Mouse (Mus musculus): Measurements from ENCODE around the gene Tmem200b. TPM values are rescaled to one million over a fixed set of nuclear protein-coding genes. Genes with fewer than 3 reads are reported as not detected.

Tmem200b gene
- total RNA-seq (2012; rRNA removed) (not detected in 2 replicates), polyA plus RNA-seq (2012; ENCODE audit: insufficient read depth in 1 of 2, insufficient read length in 2 of 2, low read depth in 1 of 2, low replicate concordance in 2 of 2, missing spikeins in 1 of 2) (not detected)

DNA sequence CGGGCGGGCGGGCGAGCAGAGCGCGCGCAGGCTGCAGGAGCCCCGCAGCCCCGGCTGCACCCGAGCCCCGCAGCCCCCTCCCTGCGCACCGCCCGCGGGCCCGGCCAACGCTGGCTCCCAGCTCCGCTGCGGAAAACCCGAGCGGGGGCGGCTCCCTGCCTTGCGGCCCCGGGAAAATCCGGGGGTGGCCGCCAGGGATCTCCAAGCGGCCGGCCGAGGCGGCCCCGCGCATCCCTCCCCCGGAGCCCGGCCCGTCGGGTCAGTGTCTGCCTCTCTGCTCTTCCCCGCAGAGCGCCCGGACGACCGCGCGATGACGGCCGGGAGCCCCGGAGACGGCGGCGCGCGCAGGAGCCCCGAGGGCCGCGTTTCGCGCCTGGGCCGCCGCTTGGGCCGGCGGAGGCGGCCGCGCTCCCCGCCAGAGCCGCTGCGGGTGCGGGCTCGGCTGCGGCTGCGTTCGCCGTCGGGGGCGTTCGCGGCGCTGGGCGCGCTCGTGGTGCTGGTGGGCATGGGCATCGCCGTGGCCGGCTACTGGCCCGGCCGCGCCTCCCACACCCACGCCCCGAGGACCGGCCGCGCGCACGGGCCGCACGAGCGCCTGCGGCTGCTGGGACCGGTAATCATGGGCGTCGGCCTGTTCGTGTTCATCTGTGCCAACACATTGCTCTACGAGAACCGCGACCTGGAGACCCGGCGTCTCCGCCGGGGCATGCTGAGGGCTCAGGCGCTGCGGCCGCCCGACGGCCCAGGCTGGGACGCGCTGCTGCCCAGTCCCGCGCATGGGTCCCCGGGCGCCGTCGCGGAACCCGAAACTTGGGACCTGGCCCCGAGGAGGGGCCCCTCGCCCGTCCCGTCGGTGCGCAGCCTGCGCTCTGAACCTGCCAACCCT is at the start of gene Tmem200b:
Tmem200b (plus strand) TSS at position 311 of the 886 bp plus-strand sequence.
- peaks cover 0 to under 1% of the 10 kb centered on the region in 2 experiments; a peak in 1 of 4 replicates for H3K36me3 ChIP-seq (ENCODE audit: control insufficient read depth in 1 of 2, insufficient read depth in 2 of 2, low read length in 2 of 2)
- no peaks in the 10 kb centered on the region for H3K9me3 ChIP-seq (replicated peaks; ENCODE audit: insufficient read depth, low read length)
- DNase-seq (ENCODE audit: low read depth, low spot score) = no peak
- no peak within 1 kb of the TSS for H3K9ac ChIP-seq (ENCODE audit: control insufficient read depth, low read depth, low read length, poor library complexity, severe bottlenecking)
- TF ChIP-seq MAZ (IDR thresholded peaks at IDR 0.05; ENCODE audit: low read depth, low read length) = no peak
- no peak for TF ChIP-seq ZNF384 (IDR thresholded peaks at IDR 0.05; ENCODE audit: low read depth, low read length)
- TF ChIP-seq BHLHE40 (IDR thresholded peaks at IDR 0.05; ENCODE audit: borderline replicate concordance, low read depth, low read length) = no peak
- TF ChIP-seq ZMIZ1 (IDR thresholded peaks at IDR 0.05; ENCODE audit: low read depth, low read length) = no peak
- TF ChIP-seq E2F4 (IDR thresholded peaks at IDR 0.05; ENCODE audit: borderline replicate concordance, low read depth, low read length) = no peak
- TF ChIP-seq RAD21 (IDR thresholded peaks at IDR 0.05; ENCODE audit: low read depth, low read length) = no peak
- no peak for TF ChIP-seq NRF1 (IDR thresholded peaks at IDR 0.05; ENCODE audit: insufficient read depth, low read depth, low read length, poor library complexity, severe bottlenecking)
- no peak for TF ChIP-seq SIN3A (IDR thresholded peaks at IDR 0.05; ENCODE audit: low read length)
- no peak for TF ChIP-seq ELF1 (IDR thresholded peaks at IDR 0.05; ENCODE audit: low read depth, low read length)
- TF ChIP-seq CHD1 (IDR thresholded peaks at IDR 0.05; ENCODE audit: low read depth, low read length) = no peak
- no peak for TF ChIP-seq GABPA (IDR thresholded peaks at IDR 0.05; ENCODE audit: low read depth, low read length)
- no peak for TF ChIP-seq CTCF (IDR thresholded peaks at IDR 0.05 in 2 of 3, conservative IDR thresholded peaks at IDR 0.05 in 1 of 3; ENCODE audit: control insufficient read depth in 1 of 3, insufficient read depth in 1 of 3, low read depth in 2 of 3, low read length in 3 of 3, poor library complexity in 1 of 3, severe bottlenecking in 1 of 3)
- TF ChIP-seq TAL1 (IDR thresholded peaks at IDR 0.05; ENCODE audit: low read length) = no peak
- TF ChIP-seq KAT2A (conservative IDR thresholded peaks at IDR 0.05; ENCODE audit: low read depth, low read length) = no peak
- TF ChIP-seq ZC3H11A (IDR thresholded peaks at IDR 0.05; ENCODE audit: low read depth, low read length) = no peak
- no peak for TF ChIP-seq MYB (IDR thresholded peaks at IDR 0.05; ENCODE audit: low read depth, low read length)
- TF ChIP-seq ZKSCAN1 (IDR thresholded peaks at IDR 0.05; ENCODE audit: low read depth, low read length) = no peak
- H3K4me3 ChIP-seq (ENCODE audit: control insufficient read depth in 1 of 2, insufficient read depth in 1 of 2, low read depth in 2 of 2, low read length in 2 of 2) = no peak within 1 kb of the TSS
- H3K27me3 ChIP-seq (ENCODE audit: control insufficient read depth in 1 of 2, insufficient read depth in 2 of 2, low read length in 2 of 2) = no peaks in the 10 kb centered on the region
- H3K79me2 ChIP-seq (ENCODE audit: control insufficient read depth, insufficient read depth, low read length, poor library complexity) = no peaks in the 10 kb centered on the region
- H3K4me1 ChIP-seq (ENCODE audit: control insufficient read depth in 1 of 2, insufficient read depth in 2 of 2, low read length in 2 of 2) = no peaks in the 10 kb centered on the region
- no peak within 1 kb of the TSS for H3K27ac ChIP-seq (ENCODE audit: control insufficient read depth, low read depth, low read length)

DNA sequence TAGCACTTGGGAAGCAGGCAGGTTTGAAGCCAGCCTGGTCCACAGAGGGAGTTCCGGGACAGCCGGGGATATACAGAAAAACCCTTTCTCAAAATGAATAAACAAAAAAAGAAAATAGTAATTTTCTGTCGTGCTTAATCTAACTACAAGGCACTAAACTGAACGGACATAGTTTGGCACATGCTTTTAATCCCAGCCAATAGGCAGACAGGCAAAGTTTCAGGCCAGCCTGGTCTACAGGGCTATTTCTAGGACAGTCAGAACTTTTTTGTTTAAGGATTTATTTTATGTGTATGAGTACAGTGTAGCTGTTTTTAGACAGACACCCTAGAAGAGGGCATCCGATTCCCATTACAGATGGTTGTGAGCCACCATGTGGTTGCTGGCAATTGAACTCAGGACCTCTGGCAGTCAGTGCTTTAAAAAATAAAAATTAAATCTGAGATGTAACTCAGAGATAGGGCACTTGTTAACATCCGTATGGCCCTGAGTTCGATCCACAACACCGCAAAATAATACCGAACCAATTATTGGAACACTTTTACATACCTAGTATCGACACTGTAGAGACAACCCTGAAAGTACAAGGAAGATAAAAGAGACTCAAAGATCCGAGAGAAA is 48.8 kb upstream of the Tmem200b start:
- H3K36me3 ChIP-seq (ENCODE audit: control insufficient read depth in 1 of 2, insufficient read depth in 2 of 2, low read length in 2 of 2) = peaks cover 2 to 43% of the 10 kb centered on the region in 2 experiments; a peak in 3 of 4 replicates
- TF ChIP-seq MAX (IDR thresholded peaks at IDR 0.05; ENCODE audit: low read length) (peak; percentile 47), BHLHE40 (IDR thresholded peaks at IDR 0.05; ENCODE audit: borderline replicate concordance, low read depth, low read length) (no peak), ZMIZ1 (IDR thresholded peaks at IDR 0.05; ENCODE audit: low read depth, low read length) (peak; percentile 76; the same call in 1 of the 2 replicates), NRF1 (IDR thresholded peaks at IDR 0.05; ENCODE audit: insufficient read depth, low read depth, low read length, poor library complexity, severe bottlenecking) (no peak), KAT2A (conservative IDR thresholded peaks at IDR 0.05; ENCODE audit: low read depth, low read length) (no peak), CHD1 (IDR thresholded peaks at IDR 0.05; ENCODE audit: low read depth, low read length) (peak; percentile 92), SMC3 (IDR thresholded peaks at IDR 0.05; ENCODE audit: low read depth, low read length) (peak; percentile 4; the same call in 1 of the 2 replicates), GATA1 (IDR thresholded peaks at IDR 0.05; ENCODE audit: low read depth, low read length) (0 out of 2 replicates have a peak, but pooled peaks have one; percentile 12), MYC (IDR thresholded peaks at IDR 0.05; ENCODE audit: low read depth, low read length) (peak; percentile 82)
- H3K79me2 ChIP-seq (ENCODE audit: control insufficient read depth, insufficient read depth, low read length, poor library complexity) = peaks cover 48% of the 10 kb centered on the region
- H3K27ac ChIP-seq (ENCODE audit: control insufficient read depth, low read depth, low read length) = peak overlapping the region; percentile 98
- no peaks in the 10 kb centered on the region for H3K9me3 ChIP-seq (replicated peaks; ENCODE audit: insufficient read depth, low read length)
- DNase-seq (ENCODE audit: low read depth, low spot score) = no peak
- H3K27me3 ChIP-seq (ENCODE audit: control insufficient read depth in 1 of 2, insufficient read depth in 2 of 2, low read length in 2 of 2) = no peaks in the 10 kb centered on the region
- H3K4me1 ChIP-seq (ENCODE audit: control insufficient read depth in 1 of 2, insufficient read depth in 2 of 2, low read length in 2 of 2) = peaks cover 18 to 30% of the 10 kb centered on the region in 2 experiments
- peak overlapping the region; percentile 86 to 91 for H3K4me3 ChIP-seq (ENCODE audit: control insufficient read depth in 1 of 2, insufficient read depth in 1 of 2, low read depth in 2 of 2, low read length in 2 of 2)
- H3K9ac ChIP-seq (ENCODE audit: control insufficient read depth, low read depth, low read length, poor library complexity, severe bottlenecking) = peak overlapping the region; percentile 98

Data from MEL (cell line).